Comparison of ENCODE assay signal across 25 mouse cellular contexts in genomic region chr8:117779344-117779743, GRCm38 (mm10). TPM values are rescaled to one million over a fixed set of nuclear protein-coding genes. Genes with fewer than 3 reads are reported as not detected.
A peak's percentile ranks its signal among the peaks of the same experiment; 100 is the strongest.
DNase-seq lines count a peak whose midpoint lies in the region; ATAC-seq lines count a peak whose summit lies in the region.
"Had no signal": no experiment of that assay in that cellular context is flagged by ENCODE, and none has a peak within 500 bp of the region (broad histone marks: within the 10 kb centered on the region; RNA-seq: fewer than 3 reads in every experiment).

No protein-coding gene starts in this region.

- H3K4me1 ChIP-seq in midbrain, embryonic 14.5 days (ENCODE audit: control insufficient read depth, insufficient read depth, low read length): no peaks in the 10 kb centered on the region
- H3K4me1 ChIP-seq in midbrain, embryonic 13.5 days (replicated peaks): no peaks in the 10 kb centered on the region
- H3K4me1 ChIP-seq: embryonic facial prominence, embryonic 15.5 days; forebrain, embryonic 12.5 days; heart, embryonic 10.5 days; heart, embryonic 15.5 days; limb, embryonic 15.5 days; liver, embryonic 13.5 days had no signal

- H3K4me3 ChIP-seq in midbrain, embryonic 14.5 days (replicated peaks; ENCODE audit: low read depth, low read length): no peak overlapping the region
- H3K4me3 ChIP-seq in midbrain, embryonic 13.5 days (replicated peaks): no peak overlapping the region
- H3K4me3 ChIP-seq: embryonic facial prominence, embryonic 15.5 days; forebrain, embryonic 12.5 days; heart, embryonic 10.5 days; heart, embryonic 15.5 days; limb, embryonic 10.5 days; limb, embryonic 15.5 days; liver, embryonic 13.5 days had no signal

- no peaks in the 10 kb centered on the region for H3K9me3 ChIP-seq in midbrain, embryonic 14.5 days (ENCODE audit: control insufficient read depth, low read length)
- no peaks in the 10 kb centered on the region for H3K9me3 ChIP-seq in midbrain, embryonic 13.5 days
- H3K9me3 ChIP-seq: embryonic facial prominence, embryonic 15.5 days; forebrain, embryonic 12.5 days; heart, embryonic 10.5 days; heart, embryonic 15.5 days; limb, embryonic 10.5 days; limb, embryonic 15.5 days; liver, embryonic 13.5 days had no signal

- ATAC-seq in frontal cortex, adult (ENCODE audit: low TSS enrichment): peak; percentile 55; the same call in 1 of the 2 replicates
- no peak for ATAC-seq in midbrain, embryonic 14.5 days (ENCODE audit: low FRiP score, low TSS enrichment)
- no peak for ATAC-seq in midbrain, embryonic 13.5 days
- ATAC-seq: hindbrain, embryonic 16.5 days; intestine, embryonic 16.5 days; midbrain, embryonic 16.5 days had no signal

- no peak overlapping the region for H3K4me2 ChIP-seq in midbrain, embryonic 14.5 days (ENCODE audit: low read length)
- no peak overlapping the region for H3K4me2 ChIP-seq in midbrain, embryonic 13.5 days (replicated peaks)
- H3K4me2 ChIP-seq: embryonic facial prominence, embryonic 15.5 days; forebrain, embryonic 12.5 days; heart, embryonic 15.5 days; limb, embryonic 15.5 days; liver, embryonic 13.5 days had no signal

- H3K9ac ChIP-seq in midbrain, embryonic 14.5 days (replicated peaks; ENCODE audit: low read length): no peak overlapping the region
- no peak overlapping the region for H3K9ac ChIP-seq in midbrain, embryonic 13.5 days (replicated peaks)
- H3K9ac ChIP-seq: embryonic facial prominence, embryonic 15.5 days; forebrain, embryonic 12.5 days; heart, embryonic 15.5 days; limb, embryonic 15.5 days; liver, embryonic 13.5 days had no signal

- H3K36me3 ChIP-seq in midbrain, embryonic 14.5 days (ENCODE audit: control insufficient read depth, insufficient read depth, low read length): no peaks in the 10 kb centered on the region
- no peaks in the 10 kb centered on the region for H3K36me3 ChIP-seq in midbrain, embryonic 13.5 days
- H3K36me3 ChIP-seq: embryonic facial prominence, embryonic 15.5 days; forebrain, embryonic 12.5 days; heart, embryonic 10.5 days; heart, embryonic 15.5 days; limb, embryonic 10.5 days; limb, embryonic 15.5 days; liver, embryonic 13.5 days had no signal

- no peaks in the 10 kb centered on the region for H3K27me3 ChIP-seq in midbrain, embryonic 14.5 days (ENCODE audit: control insufficient read depth, insufficient read depth, low read length)
- no peaks in the 10 kb centered on the region for H3K27me3 ChIP-seq in midbrain, embryonic 13.5 days
- H3K27me3 ChIP-seq: embryonic facial prominence, embryonic 15.5 days; forebrain, embryonic 12.5 days; heart, embryonic 15.5 days; limb, embryonic 15.5 days had no signal

- 84% methylated on average over 6 of the region's 6 CpGs for WGBS in midbrain, embryonic 14.5 days
- WGBS in midbrain, embryonic 13.5 days: 76% methylated on average over 6 of the region's 6 CpGs

- no peak overlapping the region for H3K27ac ChIP-seq in midbrain, embryonic 14.5 days (replicated peaks; ENCODE audit: low read depth, low read length)
- H3K27ac ChIP-seq in midbrain, embryonic 13.5 days: no peak overlapping the region
- H3K27ac ChIP-seq: embryonic facial prominence, embryonic 15.5 days; forebrain, embryonic 12.5 days; heart, embryonic 10.5 days; heart, embryonic 15.5 days; limb, embryonic 10.5 days; limb, embryonic 15.5 days; liver, embryonic 13.5 days had no signal

- DNase-seq in frontal cortex, postnatal 36 days (ENCODE audit: low spot score in 2 of 2): no peak
- DNase-seq in midbrain, embryonic 14.5 days: peak; percentile 9
- peak; percentile 37 for DNase-seq in induced T-regulatory cell, adult 2 months (ENCODE audit: low read depth)
- no peak for DNase-seq in adipocyte (ENCODE audit: low spot score)
- no peak for DNase-seq in thymus, postnatal 36 days
- DNase-seq: adrenal gland, postnatal 14 days; cerebellum, adult 18-20 months; cerebellum, postnatal 14 days; liver, embryonic 13.5 days; lung, adult 18-20 months; lung, postnatal 10 days; right cerebral cortex, postnatal 25 days; spleen, adult 18-20 months; thymus, postnatal 14 days had no signal

RNA-seq across cellular contexts. Expression of gene Mphosph6, which starts 22.4 kb away (rescaled TPM):
- polyA plus RNA-seq in midbrain, embryonic 14.5 days (2014; fragmentation: Nextera tagmentation; extraction: Ambion mirVana): 32.7 and 33.3 TPM in 2 replicates
- polyA plus RNA-seq in midbrain, embryonic 13.5 days (2015; fragmentation: Nextera tagmentation; extraction: Ambion mirVana): 37.4 and 38.3 TPM in 2 replicates

Comparison
In these comparisons a context has a peak if more than half of its experiments do, and no peak if none do; other contexts are left out.
1. DNase-seq: peak in midbrain, embryonic 14.5 days (single experiment) and induced T-regulatory cell, adult 2 months (single experiment); none in frontal cortex, postnatal 36 days (0 of 2), adipocyte (single experiment) and thymus, postnatal 36 days (0 of 2).